Mouse (Mus musculus) Muller cell, postnatal 12 days (primary cell): ENCODE measurements around the gene Olfr1008.
A peak's percentile ranks its signal among the peaks of the same experiment; 100 is the strongest.
"Not testable (repeated sequence)": the region's sequence is repeated elsewhere in the genome, so short reads cannot be mapped to it uniquely, and the experiment has no call there.

Source experiments
- DNase-seq: peaks from one replicate; pipeline ENCODE4 v3.0.0-alpha.2; 2015; ENCODE audit errors: inconsistent ontology term

Gene Olfr1008

GRCm38 (mm10) chr2:85689131-85689530 is at the start of gene Olfr1008:
Gene Olfr1008 (plus strand): TSS chr2:85689431.
- no peak for DNase-seq

- no peak for DNase-seq
These were observed 38.6 kb upstream of the Olfr1008 start, which contains the start of gene Olfr1002 for GRCm38 (mm10) chr2:85650604-85651003. Gene Olfr1002 (minus strand): TSS chr2:85650704.

- DNase-seq, result not testable (repeated sequence)
These were observed 24.9 kb upstream of the Olfr1008 start, which contains the start of gene Olfr154 for GRCm38 (mm10) chr2:85664355-85664754. Gene Olfr154 (minus strand): TSS chr2:85664455.

- DNase-seq, result no peak
These were observed 10.6 kb upstream of the Olfr1008 start, which contains the start of gene Olfr1006 for GRCm38 (mm10) chr2:85678667-85679066. Gene Olfr1006 (minus strand): TSS chr2:85678767.

- DNase-seq, result not testable (repeated sequence)
These were observed 21.4 kb downstream of the Olfr1008 start for GRCm38 (mm10) chr2:85710680-85711079.

- no peak for DNase-seq
These were observed 21.9 kb downstream of the Olfr1008 start for GRCm38 (mm10) chr2:85711159-85711558.

- DNase-seq, result no peak
These were observed 25.9 kb downstream of the Olfr1008 start, which contains the start of gene Olfr1009 for GRCm38 (mm10) chr2:85715119-85715518. Gene Olfr1009 (plus strand): TSS chr2:85715419.

- DNase-seq, result peak; percentile 2
These were observed 36.6 kb downstream of the Olfr1008 start for GRCm38 (mm10) chr2:85725793-85726192.
